Mouse (Mus musculus) MN1 (cell line): ENCODE results near the gene Atp6v1a.

Experiments
- DNase-seq: peaks from one replicate; pipeline ENCODE4 v3.0.0-alpha.2; 2016; ENCODE audit warnings: low spot score

Gene Atp6v1a

GRCm38 (mm10) chr16:44061341-44061740 lies 78.2 kb downstream of the Atp6v1a start:
- no peak for DNase-seq

DNA sequence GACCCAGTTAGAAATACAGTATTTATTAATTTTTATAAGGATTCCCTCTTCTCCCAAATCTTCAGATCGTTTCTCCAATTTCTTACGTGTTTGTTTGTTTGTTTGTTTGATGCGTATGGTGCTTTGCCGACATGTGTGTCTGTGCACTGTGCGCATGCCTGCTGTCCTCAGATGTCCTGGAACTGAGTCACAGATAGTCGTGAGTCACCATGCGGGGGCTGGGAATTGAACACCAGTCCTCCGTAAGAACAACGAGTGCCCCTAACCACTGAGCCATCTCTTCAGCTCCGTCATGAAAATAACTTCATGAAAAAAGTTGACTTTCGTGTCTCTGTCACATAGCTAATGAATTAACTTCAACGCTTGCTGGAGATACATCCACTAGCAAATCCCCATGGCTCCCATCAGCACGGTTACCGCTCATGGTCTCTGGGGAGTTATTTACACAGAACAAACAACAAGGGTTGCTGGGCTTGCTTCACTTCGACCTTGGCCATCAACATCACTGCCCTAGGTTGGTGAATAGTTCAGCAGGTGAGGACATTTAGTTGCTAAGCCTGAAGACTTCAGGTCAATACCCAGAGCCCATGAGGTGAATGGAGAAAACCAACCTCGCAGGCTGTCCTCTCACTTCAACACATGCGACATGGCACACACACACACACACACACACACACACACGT lies 78.8 kb downstream of the Atp6v1a start:
- DNase-seq = no peak

- peak; percentile 48 for DNase-seq
These were observed 80.8 kb downstream of the Atp6v1a start for GRCm38 (mm10) chr16:44058745-44059144.

GRCm38 (mm10) chr16:44055766-44056165 lies 83.7 kb downstream of the Atp6v1a start:
- peak; percentile 55 for DNase-seq

DNA sequence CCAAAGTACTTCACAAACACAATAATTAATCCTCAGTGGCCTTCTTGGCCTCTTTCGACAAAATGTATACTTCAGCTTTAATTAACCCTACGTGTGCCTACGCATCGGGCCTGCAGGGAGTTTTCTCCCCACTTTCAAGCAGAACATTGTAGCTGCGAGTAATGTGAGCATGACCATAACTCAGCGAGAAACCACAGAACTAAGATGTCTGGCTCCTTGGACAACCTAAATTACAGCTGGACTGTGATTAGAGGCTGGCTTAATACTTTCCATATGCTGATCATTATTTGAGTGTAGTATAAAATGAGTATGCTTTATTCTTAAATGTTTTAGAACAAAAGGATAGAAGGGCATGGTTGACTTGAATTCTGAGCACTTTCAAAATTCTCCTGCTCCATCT lies 86.2 kb downstream of the Atp6v1a start:
- no peak for DNase-seq

GRCm38 (mm10) chr16:44052390-44052789 lies 87.1 kb downstream of the Atp6v1a start:
- DNase-seq = no peak

GRCm38 (mm10) chr16:44050139-44050538 lies 89.4 kb downstream of the Atp6v1a start:
- DNase-seq = no peak

DNA sequence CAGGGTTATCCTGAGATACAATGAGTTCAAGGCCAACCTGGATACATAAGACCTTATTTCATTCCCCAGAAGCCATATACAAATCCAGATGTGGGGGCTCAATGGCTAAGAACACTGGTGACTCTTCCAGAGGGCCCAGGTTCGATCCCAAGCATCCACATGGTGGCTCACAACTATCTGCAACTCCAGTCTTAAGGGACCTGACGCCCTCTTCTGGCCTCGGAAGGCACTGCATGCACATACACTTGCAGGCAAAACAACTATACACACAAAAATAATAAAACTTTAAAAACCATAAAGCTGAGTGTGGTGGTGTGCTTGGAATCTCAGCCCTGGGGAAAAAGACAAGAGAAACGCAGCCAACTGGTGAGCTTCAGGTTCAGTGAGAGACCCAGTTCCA lies 100.4 kb downstream of the Atp6v1a start:
- no peak for DNase-seq
